8 mouse cellular contexts compared by ENCODE assay signal in genomic region chr11:97663528-97664338, GRCm38 (mm10). TPM values are rescaled to one million over a fixed set of nuclear protein-coding genes. Genes with fewer than 3 reads are reported as not detected.
DNase-seq lines count a peak whose midpoint lies in the region; ATAC-seq and TF ChIP-seq lines count a peak whose summit lies in the region.

No protein-coding gene starts in this region.

- in situ Hi-C loops in ES-E14 (cut with MboI; ENCODE audit: low sequenced_read_pairs in 2 of 2, unreplicated experiment in 2 of 2): no loop called here

- H3K27ac ChIP-seq in ES-E14 (ENCODE audit: insufficient read depth, low read depth, low read length, poor library complexity, severe bottlenecking): peak overlapping the region; percentile 100
- peak overlapping the region; percentile 92 for H3K27ac ChIP-seq in embryonic facial prominence, embryonic 12.5 days
- H3K27ac ChIP-seq in limb, embryonic 11.5 days (replicated peaks; ENCODE audit: low read depth, low read length): peak overlapping the region; percentile 87

- peaks cover 11 to 22% of the 10 kb centered on the region in 2 experiments; a peak in 3 of 4 replicates for H3K4me1 ChIP-seq in ES-E14 (ENCODE audit: control insufficient read depth in 2 of 2, insufficient read depth in 2 of 2, low read length in 2 of 2, poor library complexity in 1 of 2)
- peaks cover 45% of the 10 kb centered on the region for H3K4me1 ChIP-seq in embryonic facial prominence, embryonic 12.5 days
- H3K4me1 ChIP-seq in limb, embryonic 11.5 days (ENCODE audit: control insufficient read depth, insufficient read depth, low read length): peaks cover 22% of the 10 kb centered on the region

- H3K9me3 ChIP-seq in ES-E14 (ENCODE audit: control insufficient read depth, insufficient read depth, low read depth, low read length): no peaks in the 10 kb centered on the region
- no peaks in the 10 kb centered on the region for H3K9me3 ChIP-seq in embryonic facial prominence, embryonic 12.5 days
- no peaks in the 10 kb centered on the region for H3K9me3 ChIP-seq in limb, embryonic 11.5 days (ENCODE audit: control insufficient read depth, low read length)

- no peak for TF ChIP-seq POLR2A in myocyte (IDR thresholded peaks at IDR 0.05; ENCODE audit: insufficient read length, low read depth)

- peaks cover 29% of the 10 kb centered on the region for H3K36me3 ChIP-seq in ES-E14 (ENCODE audit: control insufficient read depth, insufficient read depth, low read length, poor library complexity, severe bottlenecking)
- H3K36me3 ChIP-seq in embryonic facial prominence, embryonic 12.5 days: peaks cover 31% of the 10 kb centered on the region
- peaks cover 8% of the 10 kb centered on the region; the same call in 1 of the 2 replicates for H3K36me3 ChIP-seq in limb, embryonic 11.5 days (ENCODE audit: control insufficient read depth, insufficient read depth, low read length)
- H3K36me3 ChIP-seq in myocyte (ENCODE audit: control insufficient read depth, insufficient read depth): no peaks in the 10 kb centered on the region

- DNase-seq in A20 (ENCODE audit: low read depth, low spot score): peak; percentile 68
- DNase-seq in ES-E14 (ENCODE audit: low read depth, low spot score): no peak
- DNase-seq in heart, postnatal 36 days: peak; percentile 73 to 77
- peak; percentile 77 for DNase-seq in limb, embryonic 11.5 days (ENCODE audit: low spot score)
- no peak for DNase-seq in right cerebral cortex, adult 2 months (ENCODE audit: low spot score in 2 of 2)
- DNase-seq in urinary bladder, postnatal 10 days (ENCODE audit: low spot score): no peak

- ATAC-seq in embryonic facial prominence, embryonic 12.5 days (ENCODE audit: insufficient number of reproducible peaks, insufficient read depth, low FRiP score, low TSS enrichment): no peak
- no peak for ATAC-seq in limb, embryonic 11.5 days (ENCODE audit: insufficient number of reproducible peaks, low FRiP score, low TSS enrichment, low read depth)

- H3K79me2 ChIP-seq in myocyte (ENCODE audit: control insufficient read depth, insufficient read depth): peaks cover 22% of the 10 kb centered on the region

- peak overlapping the region; percentile 96 for H3K9ac ChIP-seq in ES-E14 (ENCODE audit: insufficient read depth, low read depth, low read length, poor library complexity, severe bottlenecking)
- H3K9ac ChIP-seq in embryonic facial prominence, embryonic 12.5 days: peak overlapping the region; percentile 91
- H3K9ac ChIP-seq in limb, embryonic 11.5 days (ENCODE audit: low read length): peak overlapping the region; percentile 83

- H3K27me3 ChIP-seq in embryonic facial prominence, embryonic 12.5 days: peaks cover 7% of the 10 kb centered on the region
- H3K27me3 ChIP-seq in limb, embryonic 11.5 days (ENCODE audit: control insufficient read depth, insufficient read depth, low read length): peaks cover 9% of the 10 kb centered on the region; the same call in 1 of the 2 replicates
- no peaks in the 10 kb centered on the region for H3K27me3 ChIP-seq in myocyte (ENCODE audit: control insufficient read depth, insufficient read depth, insufficient read length)

- WGBS in embryonic facial prominence, embryonic 12.5 days: under 1% methylated on average over 34 of the region's 57 CpGs
- under 1% methylated on average over 34 of the region's 57 CpGs for WGBS in limb, embryonic 11.5 days

- peak overlapping the region; percentile 65 for H3K4me2 ChIP-seq in embryonic facial prominence, embryonic 12.5 days (replicated peaks)
- peak overlapping the region; percentile 69 for H3K4me2 ChIP-seq in limb, embryonic 11.5 days (ENCODE audit: low read depth, severe bottlenecking)
- peak overlapping the region; percentile 72 for H3K4me2 ChIP-seq in myocyte (ENCODE audit: low read depth)

- intact Hi-C loops in heart, postnatal 36 days (cut with DNase I): loop anchor here (1.0 kb wide), 1 partner anchor 22 kb away; the partner anchor contains the start of gene Cisd3

- H3K4me3 ChIP-seq in ES-E14 (ENCODE audit: insufficient read depth in 1 of 2, low read depth in 1 of 2, low read length in 2 of 2, poor library complexity in 1 of 2, severe bottlenecking in 1 of 2) (peak overlapping the region; percentile 86 to 91), myocyte (peak overlapping the region; percentile 83)
- H3K4me3 ChIP-seq in embryonic facial prominence, embryonic 12.5 days: peak overlapping the region; percentile 94
- peak overlapping the region; percentile 89 for H3K4me3 ChIP-seq in limb, embryonic 11.5 days (ENCODE audit: low read depth, low read length)

- peak overlapping the region; percentile 67 for H3ac ChIP-seq in myocyte (ENCODE audit: control insufficient read depth, insufficient read length)

TF ChIP-seq in ES-E14, 5 proteins besides CTCF, POLR2A, EP300 and RAD21:
- TF ChIP-seq CHD2 (IDR thresholded peaks at IDR 0.05; ENCODE audit: low read depth, low read length) (no peak), MAFK (IDR thresholded peaks at IDR 0.05; ENCODE audit: insufficient read depth, low read depth, low read length) (no peak)

TF ChIP-seq in myocyte, 11 proteins besides CTCF, POLR2A, EP300 and RAD21:
- TF ChIP-seq TCF3 (IDR thresholded peaks at IDR 0.05; ENCODE audit: insufficient read length, low read depth): no peak
- TF ChIP-seq CEBPB (IDR thresholded peaks at IDR 0.05; ENCODE audit: insufficient read depth, poor library complexity, severe bottlenecking): no peak

RNA-seq across cellular contexts. Expression of gene Mllt6, which starts 0.5 kb away (rescaled TPM):
- 113 and 142 TPM in 2 replicates for total RNA-seq in ES-E14 (2012; rRNA removed)
- 3.2 and 3.4 TPM in 2 replicates for polyA plus RNA-seq in embryonic facial prominence, embryonic 12.5 days (2016; fragmentation: Nextera tagmentation; extraction: Ambion mirVana)
- 10 to 100 TPM; 67.0 to 68.8 TPM for total RNA-seq in heart, postnatal 36 days (2021)
- 4.0 and 4.1 TPM in 2 replicates for polyA plus RNA-seq in limb, embryonic 11.5 days (2014; fragmentation: Nextera tagmentation; extraction: Ambion mirVana)
- polyA plus RNA-seq in myocyte (2012; fragmentation: generic; extraction: Trizol): 15.5 TPM

RNA-seq across cellular contexts. Expression of gene Cisd3, which starts 21.9 kb away (rescaled TPM):
- 49.9 and 66.0 TPM in 2 replicates for total RNA-seq in ES-E14 (2012; rRNA removed)
- 11.6 and 13.7 TPM in 2 replicates for polyA plus RNA-seq in embryonic facial prominence, embryonic 12.5 days (2016; fragmentation: Nextera tagmentation; extraction: Ambion mirVana)
- 100 to 1,000 TPM; 146 TPM for total RNA-seq in heart, postnatal 36 days (2021)
- 8.8 and 10.9 TPM in 2 replicates for polyA plus RNA-seq in limb, embryonic 11.5 days (2014; fragmentation: Nextera tagmentation; extraction: Ambion mirVana)
- polyA plus RNA-seq in myocyte (2012; fragmentation: generic; extraction: Trizol): 112 TPM

RNA-seq across cellular contexts. Expression of gene Epop, which starts 34.2 kb away (rescaled TPM):
- 100 and 109 TPM in 2 replicates for total RNA-seq in ES-E14 (2012; rRNA removed)
- polyA plus RNA-seq in embryonic facial prominence, embryonic 12.5 days (2016; fragmentation: Nextera tagmentation; extraction: Ambion mirVana): 15.3 and 16.4 TPM in 2 replicates
- 1 to 10 TPM in 1 of 2 experiments, under 1 TPM in 1; 0.95 to 2.4 TPM for total RNA-seq in heart, postnatal 36 days (2021)
- 12.5 and 12.6 TPM in 2 replicates for polyA plus RNA-seq in limb, embryonic 11.5 days (2014; fragmentation: Nextera tagmentation; extraction: Ambion mirVana)
- polyA plus RNA-seq in myocyte (2012; fragmentation: generic; extraction: Trizol): 3.3 TPM

RNA-seq across cellular contexts. Expression of gene Pcgf2, which starts 36.6 kb away (rescaled TPM):
- 20.1 and 28.4 TPM in 2 replicates for total RNA-seq in ES-E14 (2012; rRNA removed)
- 20.6 and 21.6 TPM in 2 replicates for polyA plus RNA-seq in embryonic facial prominence, embryonic 12.5 days (2016; fragmentation: Nextera tagmentation; extraction: Ambion mirVana)
- 1 to 10 TPM; 5.2 to 7.4 TPM for total RNA-seq in heart, postnatal 36 days (2021)
- polyA plus RNA-seq in limb, embryonic 11.5 days (2014; fragmentation: Nextera tagmentation; extraction: Ambion mirVana): 23.3 and 25.4 TPM in 2 replicates
- 24.3 TPM for polyA plus RNA-seq in myocyte (2012; fragmentation: generic; extraction: Trizol)

RNA-seq across cellular contexts. Expression of gene Psmb3, which starts 39.5 kb away (rescaled TPM):
- total RNA-seq in ES-E14 (2012; rRNA removed): 522 and 677 TPM in 2 replicates
- 447 and 479 TPM in 2 replicates for polyA plus RNA-seq in embryonic facial prominence, embryonic 12.5 days (2016; fragmentation: Nextera tagmentation; extraction: Ambion mirVana)
- total RNA-seq in heart, postnatal 36 days (2021): 100 to 1,000 TPM; 141 to 151 TPM
- polyA plus RNA-seq in limb, embryonic 11.5 days (2014; fragmentation: Nextera tagmentation; extraction: Ambion mirVana): 546 and 550 TPM in 2 replicates
- 694 TPM for polyA plus RNA-seq in myocyte (2012; fragmentation: generic; extraction: Trizol)

Comparison
In these comparisons a context has a peak if more than half of its experiments do, and no peak if none do; other contexts are left out.
1. DNase-seq: peak in A20 (single experiment), heart, postnatal 36 days (2 of 2) and limb, embryonic 11.5 days (single experiment); none in ES-E14 (single experiment), right cerebral cortex, adult 2 months (0 of 2) and urinary bladder, postnatal 10 days (single experiment).
2. Peak in every context shown above with its lines, with median percentiles within 50 percentile points of each other: H3K27ac ChIP-seq, H3K4me3 ChIP-seq, H3K9ac ChIP-seq and H3K4me2 ChIP-seq.